Mouse (Mus musculus) left cerebral cortex, adult 6 months (tissue): Measurements from ENCODE around the gene Vmn2r82. TPM values are rescaled to one million over a fixed set of nuclear protein-coding genes. Genes with fewer than 3 reads are reported as not detected.

Experiments
- long read RNA-seq, 2 experiments: library from polyadenylated mRNA; unstranded; transcript quantifications; one replicate each; pipeline ENCODE4 v2.0.0; 2019 to 2020
- polyA plus RNA-seq: library from polyadenylated mRNA; unstranded; fragments of <200 nt; fragmentation: Nextera tagmentation; gene quantifications from 2 replicates; pipeline ENCODE4 v1.2.3, GENCODE M21; 2021

Vmn2r82 gene
- polyA plus RNA-seq = not detected in 2 replicates
- long read RNA-seq, experiment 1 = 0 reads
- long read RNA-seq, experiment 2 = 0 reads

GRCm38 (mm10) chr10:79356220-79356619 lies at the start of gene Vmn2r82:
Gene Vmn2r82, plus strand, starts transcription at chr10:79356520.

Other genes starting within 250 kb of the Vmn2r82 start
- gene Vmn2r80, start 207.8 kb upstream of the Vmn2r82 start, polyA plus RNA-seq = not detected in 2 replicates
- gene Vmn2r81, start 108.8 kb upstream of the Vmn2r82 start, polyA plus RNA-seq = not detected in 2 replicates
- gene Vmn2r83, start 112.2 kb downstream of the Vmn2r82 start, polyA plus RNA-seq = not detected in 2 replicates
- 6.0 and 8.3 TPM in 2 replicates for gene Plpp2, start 177.3 kb downstream of the Vmn2r82 start, polyA plus RNA-seq
- gene Mier2, start 198.7 kb downstream of the Vmn2r82 start, polyA plus RNA-seq = 23.5 and 23.7 TPM in 2 replicates
- gene Theg, start 230.8 kb downstream of the Vmn2r82 start, polyA plus RNA-seq = 1.4 and 2.3 TPM in 2 replicates